24 mouse cellular contexts compared by ENCODE assay signal in genomic region chr16:25970193-25970592, GRCm38 (mm10).
"Had no signal": no experiment of that assay in that cellular context is flagged by ENCODE, and none has a peak within 500 bp of the region (broad histone marks: within the 10 kb centered on the region; RNA-seq: fewer than 3 reads in every experiment).

No protein-coding gene starts in this region.

- H3K9ac ChIP-seq: hindbrain, embryonic 13.5 days; hindbrain, embryonic 15.5 days; kidney, embryonic 15.5 days; limb, embryonic 12.5 days; liver, embryonic 13.5 days; liver, embryonic 15.5 days had no signal

- H3K27ac ChIP-seq: heart, adult 2 months; hindbrain, embryonic 13.5 days; hindbrain, embryonic 15.5 days; hindbrain, postnatal 0 days; kidney, embryonic 15.5 days; kidney, postnatal 0 days; left cerebral cortex, adult 2 months; limb, embryonic 10.5 days; limb, embryonic 12.5 days; liver, embryonic 13.5 days; liver, embryonic 15.5 days had no signal

- DNase-seq: gastrocnemius, postnatal 14 days; gastrocnemius, postnatal 36 days; heart, adult 11 months; heart, adult 2 months; heart, postnatal 10 days; kidney, adult 11 months; kidney, adult 2 months; kidney, adult 9 months; kidney, postnatal 14 days; kidney, postnatal 36 days; liver; liver, embryonic 13.5 days had no signal

- ATAC-seq: hindbrain, postnatal 0 days; intestine, embryonic 16.5 days had no signal

- H3K4me2 ChIP-seq: heart, embryonic 11.5 days; hindbrain, embryonic 13.5 days; hindbrain, embryonic 15.5 days; kidney, embryonic 15.5 days; limb, embryonic 12.5 days; liver, embryonic 11.5 days; liver, embryonic 13.5 days; liver, embryonic 15.5 days had no signal

- H3K27me3 ChIP-seq: hindbrain, embryonic 13.5 days; hindbrain, embryonic 15.5 days; kidney, embryonic 15.5 days; limb, embryonic 12.5 days; liver, embryonic 13.5 days; liver, embryonic 15.5 days had no signal

- H3K36me3 ChIP-seq: hindbrain, embryonic 13.5 days; hindbrain, embryonic 15.5 days; limb, embryonic 10.5 days; limb, embryonic 12.5 days; liver, embryonic 13.5 days; liver, embryonic 15.5 days had no signal

- H3K9me3 ChIP-seq: hindbrain, embryonic 13.5 days; hindbrain, embryonic 15.5 days; kidney, embryonic 15.5 days; limb, embryonic 10.5 days; limb, embryonic 12.5 days; liver, embryonic 13.5 days; liver, embryonic 15.5 days had no signal

- H3K4me3 ChIP-seq: heart, adult 2 months; hindbrain, embryonic 13.5 days; hindbrain, embryonic 15.5 days; kidney, embryonic 15.5 days; left cerebral cortex, adult 2 months; limb, embryonic 10.5 days; limb, embryonic 12.5 days; liver, embryonic 13.5 days; liver, embryonic 15.5 days had no signal

- H3K4me1 ChIP-seq: hindbrain, embryonic 13.5 days; hindbrain, embryonic 15.5 days; kidney, embryonic 15.5 days; limb, embryonic 10.5 days; limb, embryonic 12.5 days; liver, embryonic 13.5 days; liver, embryonic 15.5 days had no signal
